Mouse (Mus musculus) CH12.LX (cell line): Measurements from ENCODE around the gene Rad1.

Experiments used
- CHD2 ChIP-seq: IDR thresholded peaks from 2 replicates; pipeline ENCODE4 v1.6.1; 2011; ENCODE audit warnings: low read length, improper control_type of control experiment
- CTCF ChIP-seq, 2 experiments: IDR thresholded peaks in 1 of 2; conservative IDR thresholded peaks in 1 of 2; 2 replicates each; pipeline ENCODE4 v1.5.1; 2011 to 2012; ENCODE audit warnings: low read depth in 2 of 2, low read length in 2 of 2, improper control_type of control experiment in 1 of 2, inconsistent platforms in 1 of 2, mild to moderate bottlenecking in 1 of 2, moderate library complexity in 1 of 2
- E2F4 ChIP-seq: IDR thresholded peaks from 2 replicates; pipeline ENCODE4 v1.6.1; 2011; ENCODE audit warnings: low read depth, low read length, improper control_type of control experiment; ENCODE audit not compliant: insufficient replicate concordance
- EP300 ChIP-seq: IDR thresholded peaks from 2 replicates; pipeline ENCODE4 v1.6.1; 2011; ENCODE audit warnings: low read length, improper control_type of control experiment
- JUND ChIP-seq: conservative IDR thresholded peaks from 2 replicates; pipeline ENCODE4 v1.6.1; 2011; ENCODE audit warnings: low read depth, low read length, improper control_type of control experiment
- MAX ChIP-seq: IDR thresholded peaks from 2 replicates; pipeline ENCODE4 v1.6.1; 2011; ENCODE audit warnings: low read length, improper control_type of control experiment
- POLR2A ChIP-seq: IDR thresholded peaks from 2 replicates; pipeline ENCODE4 v1.6.1; 2011; ENCODE audit warnings: low read depth, mild to moderate bottlenecking, improper control_type of control experiment, low read length
- TBP ChIP-seq: conservative IDR thresholded peaks from 2 replicates; pipeline ENCODE4 v1.6.1; 2011; ENCODE audit warnings: low read depth, low read length, improper control_type of control experiment
- TCF12 ChIP-seq: IDR thresholded peaks from 2 replicates; pipeline ENCODE4 v1.6.1; 2014; ENCODE audit warnings: low read depth, mild to moderate bottlenecking, inconsistent platforms, low read length, improper control_type of control experiment
- UBTF ChIP-seq: IDR thresholded peaks from 2 replicates; pipeline ENCODE4 v1.6.1; 2012; ENCODE audit warnings: low read depth, mild to moderate bottlenecking, inconsistent platforms, low read length, improper control_type of control experiment, moderate library complexity
- USF1 ChIP-seq: IDR thresholded peaks from 2 replicates; pipeline ENCODE4 v1.6.1; 2014; ENCODE audit warnings: low read depth, mild to moderate bottlenecking, inconsistent platforms, low read length, improper control_type of control experiment

DNA sequence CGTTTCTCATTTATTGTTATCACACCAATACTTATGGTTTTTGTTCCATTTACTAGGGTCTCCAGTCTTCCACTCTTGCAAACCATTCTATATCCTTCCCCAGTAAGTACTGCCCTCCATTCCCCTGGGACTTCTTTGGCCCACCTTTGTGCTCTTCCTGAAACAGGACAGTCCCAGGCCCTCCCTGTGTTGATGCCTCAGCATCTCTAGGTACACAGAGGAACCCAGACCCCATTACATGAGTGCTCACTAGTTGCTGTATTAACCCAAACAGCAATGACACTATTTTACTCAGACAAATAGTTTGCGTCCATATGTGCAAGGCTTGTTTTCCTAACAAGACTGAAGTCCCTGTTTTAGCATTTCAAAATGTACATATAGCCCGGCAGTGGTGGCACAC is 17.1 kb upstream of the Rad1 start:
- TF ChIP-seq EP300 (no peak), CHD2 (no peak), CTCF (conservative IDR thresholded peaks at IDR 0.05 in 1 of 2, IDR thresholded peaks at IDR 0.05 in 1 of 2; ENCODE audit: low read depth in 2 of 2, low read length in 2 of 2) (no peak), MAX (no peak), TCF12 (no peak), E2F4 (no peak), TBP (no peak), POLR2A (no peak), UBTF (no peak), JUND (no peak), USF1 (no peak)
